Mouse (Mus musculus): ENCODE results near the gene Eipr1. TPM values are rescaled to one million over a fixed set of nuclear protein-coding genes. Genes with fewer than 3 reads are reported as not detected.

Gene Eipr1
- total and polyA plus RNA-seq, 3 experiments, result 33.3 to 35.4 (median 34.4) TPM

- no peak overlapping the region for H3K4me2 ChIP-seq (ENCODE audit: insufficient read depth, low read depth, poor library complexity, severe bottlenecking)
- no peaks in the 10 kb centered on the region for H3K9me3 ChIP-seq (replicated peaks; ENCODE audit: low read length)
- no peak overlapping the region for H3K4me3 ChIP-seq (replicated peaks in 1 of 3; ENCODE audit: low read depth in 2 of 3, low read length in 2 of 3, poor library complexity in 1 of 3)
- H3K27ac ChIP-seq (ENCODE audit: insufficient read depth, low read depth), result no peak overlapping the region
- H3K36me3 ChIP-seq (replicated peaks in 1 of 2; ENCODE audit: control insufficient read depth in 1 of 2, insufficient read depth in 1 of 2, low read length in 1 of 2), result peaks cover 0 to 26% of the 10 kb centered on the region in 2 experiments
- TF ChIP-seq CTCF (conservative IDR thresholded peaks at IDR 0.05 in 1 of 2, IDR thresholded peaks at IDR 0.05 in 1 of 2; ENCODE audit: low read depth in 2 of 2, low read length in 2 of 2), result peak in 1 of 2 experiments; percentile 52; a peak in 2 of 4 replicates
- TF ChIP-seq SMC3 (IDR thresholded peaks at IDR 0.05; ENCODE audit: low read depth, low read length), result peak; percentile 37
- TF ChIP-seq E2F4 (IDR thresholded peaks at IDR 0.05; ENCODE audit: insufficient replicate concordance, low read depth, low read length), result no peak
- peak; percentile 13 for TF ChIP-seq RAD21 (IDR thresholded peaks at IDR 0.05; ENCODE audit: low read depth, low read length)
- DNase-seq (ENCODE audit: extremely low read depth), result peak; percentile 40
- no peaks in the 10 kb centered on the region for H3K27me3 ChIP-seq (replicated peaks)
- H3K4me1 ChIP-seq (ENCODE audit: control insufficient read depth in 1 of 2, insufficient read depth in 2 of 2), result peaks cover 0 to 14% of the 10 kb centered on the region in 2 experiments; a peak in 3 of 4 replicates
- no peaks in the 10 kb centered on the region for H3K79me2 ChIP-seq (replicated peaks; ENCODE audit: control insufficient read depth, extremely low read depth, insufficient read depth, poor library complexity, severe bottlenecking)
- in situ Hi-C loops (cut with MboI; ENCODE audit: low pct_ligation_motif_present, low pct_unique_long_range_greater_than_20kb, low sequenced_read_pairs), result no loop called here
- dilution Hi-C loops (cut with MboI; ENCODE audit: extremely low pct_ligation_motif_present, extremely low pct_unique_long_range_greater_than_20kb, low sequenced_read_pairs), result no loop called here
- no peak overlapping the region for H3K9ac ChIP-seq (ENCODE audit: insufficient read depth, low read depth)
Measured at GRCm38 (mm10) chr12:28784355-28784754, 32.8 kb downstream of the Eipr1 start.

GRCm38 (mm10) chr12:28784864-28785263 is 33.3 kb downstream of the Eipr1 start:
- Histone ChIP-seq H3K36me3 (replicated peaks in 1 of 2; ENCODE audit: control insufficient read depth in 1 of 2, insufficient read depth in 1 of 2, low read length in 1 of 2) (peaks cover 0 to 25% of the 10 kb centered on the region in 2 experiments), H3K27ac (ENCODE audit: insufficient read depth, low read depth) (no peak overlapping the region), H3K4me1 (ENCODE audit: control insufficient read depth in 1 of 2, insufficient read depth in 2 of 2) (peaks cover 0 to 14% of the 10 kb centered on the region in 2 experiments; a peak in 3 of 4 replicates), H3K9ac (ENCODE audit: insufficient read depth, low read depth) (no peak overlapping the region), H3K79me2 (replicated peaks; ENCODE audit: control insufficient read depth, extremely low read depth, insufficient read depth, poor library complexity, severe bottlenecking) (no peaks in the 10 kb centered on the region), H3K27me3 (replicated peaks) (no peaks in the 10 kb centered on the region), H3K4me2 (ENCODE audit: insufficient read depth, low read depth, poor library complexity, severe bottlenecking) (no peak overlapping the region), H3K9me3 (replicated peaks; ENCODE audit: low read length) (no peaks in the 10 kb centered on the region), H3K4me3 (replicated peaks in 1 of 3; ENCODE audit: low read depth in 2 of 3, low read length in 2 of 3, poor library complexity in 1 of 3) (no peak overlapping the region)
- no peak for TF ChIP-seq ZC3H11A (IDR thresholded peaks at IDR 0.05; ENCODE audit: low read depth, low read length)
- no peak for TF ChIP-seq TBP (conservative IDR thresholded peaks at IDR 0.05; ENCODE audit: low read depth, low read length)
- TF ChIP-seq RAD21 (IDR thresholded peaks at IDR 0.05; ENCODE audit: low read depth, low read length), result no peak
- TF ChIP-seq MAFK (IDR thresholded peaks at IDR 0.05; ENCODE audit: insufficient replicate concordance, low read length), result no peak
- TF ChIP-seq NRF1 (IDR thresholded peaks at IDR 0.05; ENCODE audit: low read depth, low read length), result no peak
- no peak for DNase-seq (ENCODE audit: extremely low read depth)
- in situ Hi-C loops (cut with MboI; ENCODE audit: low pct_ligation_motif_present, low pct_unique_long_range_greater_than_20kb, low sequenced_read_pairs), result no loop called here
- dilution Hi-C loops (cut with MboI; ENCODE audit: extremely low pct_ligation_motif_present, extremely low pct_unique_long_range_greater_than_20kb, low sequenced_read_pairs), result no loop called here

- Histone ChIP-seq H3K79me2 (replicated peaks; ENCODE audit: control insufficient read depth, extremely low read depth, insufficient read depth, poor library complexity, severe bottlenecking) (no peaks in the 10 kb centered on the region), H3K27me3 (replicated peaks) (no peaks in the 10 kb centered on the region), H3K27ac (ENCODE audit: insufficient read depth, low read depth) (no peak overlapping the region), H3K4me1 (ENCODE audit: control insufficient read depth in 1 of 2, insufficient read depth in 2 of 2) (peaks cover 0 to 14% of the 10 kb centered on the region in 2 experiments; a peak in 3 of 4 replicates), H3K9me3 (replicated peaks; ENCODE audit: low read length) (no peaks in the 10 kb centered on the region), H3K36me3 (replicated peaks in 1 of 2; ENCODE audit: control insufficient read depth in 1 of 2, insufficient read depth in 1 of 2, low read length in 1 of 2) (peaks cover 0 to 26% of the 10 kb centered on the region in 2 experiments), H3K4me2 (ENCODE audit: insufficient read depth, low read depth, poor library complexity, severe bottlenecking) (no peak overlapping the region), H3K4me3 (replicated peaks in 1 of 3; ENCODE audit: low read depth in 2 of 3, low read length in 2 of 3, poor library complexity in 1 of 3) (no peak overlapping the region), H3K9ac (ENCODE audit: insufficient read depth, low read depth) (no peak overlapping the region)
- TF ChIP-seq MEF2A (IDR thresholded peaks at IDR 0.05; ENCODE audit: borderline replicate concordance, low read depth, low read length) (no peak), TCF12 (IDR thresholded peaks at IDR 0.05; ENCODE audit: low read depth, low read length) (no peak)
- dilution Hi-C loops (cut with MboI; ENCODE audit: extremely low pct_ligation_motif_present, extremely low pct_unique_long_range_greater_than_20kb, low sequenced_read_pairs) (no loop called here), in situ Hi-C loops (cut with MboI; ENCODE audit: low pct_ligation_motif_present, low pct_unique_long_range_greater_than_20kb, low sequenced_read_pairs) (no loop called here)
- no peak for DNase-seq (ENCODE audit: extremely low read depth)
Measured at GRCm38 (mm10) chr12:28785299-28785698, 33.7 kb downstream of the Eipr1 start.

Measured in CH12.LX (cell line).